Mouse (Mus musculus): ENCODE measurements around the gene Pip4k2a. TPM values are rescaled to one million over a fixed set of nuclear protein-coding genes. Genes with fewer than 3 reads are reported as not detected.

Gene Pip4k2a
- total and polyA plus RNA-seq, 3 experiments, result 6.6 to 52.9 (median 20.8) TPM

GRCm38 (mm10) chr2:18958044-18958443 is 39.9 kb downstream of the Pip4k2a start:
- Histone ChIP-seq H3K9ac (ENCODE audit: insufficient read depth, low read depth) (peak overlapping the region; percentile 29), H3K27ac (ENCODE audit: insufficient read depth, low read depth) (peak overlapping the region; percentile 51), H3K27me3 (replicated peaks) (no peaks in the 10 kb centered on the region), H3K4me3 (replicated peaks in 1 of 3; ENCODE audit: low read depth in 2 of 3, low read length in 2 of 3, poor library complexity in 1 of 3) (peak overlapping the region; percentile 2 to 40 (median 25)), H3K9me3 (replicated peaks; ENCODE audit: low read length) (no peaks in the 10 kb centered on the region), H3K4me1 (ENCODE audit: control insufficient read depth in 1 of 2, insufficient read depth in 2 of 2) (peaks cover 19 to 95% of the 10 kb centered on the region in 2 experiments), H3K4me2 (ENCODE audit: insufficient read depth, low read depth, poor library complexity, severe bottlenecking) (peak overlapping the region; percentile 57), H3K79me2 (replicated peaks; ENCODE audit: control insufficient read depth, extremely low read depth, insufficient read depth, poor library complexity, severe bottlenecking) (no peaks in the 10 kb centered on the region), H3K36me3 (replicated peaks in 1 of 2; ENCODE audit: control insufficient read depth in 1 of 2, insufficient read depth in 1 of 2, low read length in 1 of 2) (peaks cover 0 to 9% of the 10 kb centered on the region in 2 experiments)
- TF ChIP-seq SIN3A (IDR thresholded peaks at IDR 0.05; ENCODE audit: low read length) (peak; percentile 49; the same call in 1 of the 2 replicates), MAFK (IDR thresholded peaks at IDR 0.05; ENCODE audit: insufficient replicate concordance, low read length) (no peak), TCF12 (IDR thresholded peaks at IDR 0.05; ENCODE audit: low read depth, low read length) (0 out of 2 replicates have a peak, but pooled peaks have one; percentile 7), MXI1 (IDR thresholded peaks at IDR 0.05; ENCODE audit: low read depth, low read length) (peak; percentile 42)
- in situ Hi-C loops (cut with MboI; ENCODE audit: low pct_ligation_motif_present, low pct_unique_long_range_greater_than_20kb, low sequenced_read_pairs), result no loop called here
- dilution Hi-C loops (cut with MboI; ENCODE audit: extremely low pct_ligation_motif_present, extremely low pct_unique_long_range_greater_than_20kb, low sequenced_read_pairs), result no loop called here
- peak; percentile 35 for DNase-seq (ENCODE audit: extremely low read depth)

- dilution Hi-C loops (cut with MboI; ENCODE audit: extremely low pct_ligation_motif_present, extremely low pct_unique_long_range_greater_than_20kb, low sequenced_read_pairs), result no loop called here
- H3K4me1 ChIP-seq (ENCODE audit: control insufficient read depth in 1 of 2, insufficient read depth in 2 of 2), result peaks cover 22 to 97% of the 10 kb centered on the region in 2 experiments
Observed at GRCm38 (mm10) chr2:18957459-18957858, 40.5 kb downstream of the Pip4k2a start.

DNA sequence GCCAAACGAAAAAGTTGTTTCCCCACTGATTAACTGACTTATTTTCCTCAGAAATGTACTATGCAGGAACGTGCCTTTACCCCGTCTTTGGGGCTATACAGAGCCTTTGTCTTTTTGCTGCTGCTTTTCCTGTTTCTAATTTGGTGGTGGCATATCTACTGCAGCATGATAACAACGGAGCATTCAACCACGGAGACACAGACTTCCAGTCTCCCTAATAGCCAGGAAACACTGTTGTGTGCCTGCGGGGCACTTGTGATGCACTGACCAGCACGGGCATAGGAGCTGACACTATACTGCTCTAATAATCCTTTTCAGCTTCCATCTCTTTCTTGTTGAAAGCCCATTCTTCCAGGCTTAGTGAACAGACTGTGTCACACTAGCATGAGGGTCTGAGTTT is 41.0 kb downstream of the Pip4k2a start:
- no peak for TF ChIP-seq NRF1 (IDR thresholded peaks at IDR 0.05; ENCODE audit: low read depth, low read length)
- TF ChIP-seq MAZ (IDR thresholded peaks at IDR 0.05; ENCODE audit: low read depth, low read length), result no peak
- no peak for TF ChIP-seq SMC3 (IDR thresholded peaks at IDR 0.05; ENCODE audit: low read depth, low read length)
- no peak for TF ChIP-seq RCOR1 (conservative IDR thresholded peaks at IDR 0.05; ENCODE audit: low read depth, low read length)
- TF ChIP-seq BHLHE40 (IDR thresholded peaks at IDR 0.05; ENCODE audit: low read depth, low read length), result no peak
- no peak for TF ChIP-seq USF1 (IDR thresholded peaks at IDR 0.05; ENCODE audit: low read depth, low read length)
- no peak for TF ChIP-seq ELF1 (IDR thresholded peaks at IDR 0.05; ENCODE audit: low read depth, low read length)
- TF ChIP-seq IRF4 (IDR thresholded peaks at IDR 0.05; ENCODE audit: low read depth, low read length), result no peak
- TF ChIP-seq MXI1 (IDR thresholded peaks at IDR 0.05; ENCODE audit: low read depth, low read length), result no peak
- TF ChIP-seq ZKSCAN1 (IDR thresholded peaks at IDR 0.05; ENCODE audit: borderline replicate concordance, low read depth, low read length), result no peak
- no peak for TF ChIP-seq GABPA (IDR thresholded peaks at IDR 0.05; ENCODE audit: insufficient replicate concordance, low read depth, low read length)
- no peak for TF ChIP-seq ZC3H11A (IDR thresholded peaks at IDR 0.05; ENCODE audit: low read depth, low read length)
- no peak for TF ChIP-seq PAX5 (IDR thresholded peaks at IDR 0.05; ENCODE audit: low read length)
- TF ChIP-seq CHD2 (IDR thresholded peaks at IDR 0.05; ENCODE audit: low read length), result no peak
- no peak for TF ChIP-seq POLR2AphosphoS2 (IDR thresholded peaks at IDR 0.05; ENCODE audit: low read depth, low read length)
- no peak for TF ChIP-seq KAT2A (IDR thresholded peaks at IDR 0.05; ENCODE audit: insufficient replicate concordance, low read length)
- TF ChIP-seq MEF2A (IDR thresholded peaks at IDR 0.05; ENCODE audit: borderline replicate concordance, low read depth, low read length), result no peak
- no peak for TF ChIP-seq CHD1 (IDR thresholded peaks at IDR 0.05; ENCODE audit: low read depth, low read length)
- dilution Hi-C loops (cut with MboI; ENCODE audit: extremely low pct_ligation_motif_present, extremely low pct_unique_long_range_greater_than_20kb, low sequenced_read_pairs), result no loop called here
- Histone ChIP-seq H3K4me3 (replicated peaks in 1 of 3; ENCODE audit: low read depth in 2 of 3, low read length in 2 of 3, poor library complexity in 1 of 3) (no peak overlapping the region), H3K79me2 (replicated peaks; ENCODE audit: control insufficient read depth, extremely low read depth, insufficient read depth, poor library complexity, severe bottlenecking) (no peaks in the 10 kb centered on the region), H3K27ac (ENCODE audit: insufficient read depth, low read depth) (no peak overlapping the region; the same call in 1 of the 2 replicates), H3K36me3 (replicated peaks in 1 of 2; ENCODE audit: control insufficient read depth in 1 of 2, insufficient read depth in 1 of 2, low read length in 1 of 2) (peaks cover 0 to 3% of the 10 kb centered on the region in 2 experiments), H3K4me1 (ENCODE audit: control insufficient read depth in 1 of 2, insufficient read depth in 2 of 2) (peaks cover 22 to 98% of the 10 kb centered on the region in 2 experiments), H3K4me2 (ENCODE audit: insufficient read depth, low read depth, poor library complexity, severe bottlenecking) (no peak overlapping the region), H3K27me3 (replicated peaks) (no peaks in the 10 kb centered on the region), H3K9me3 (replicated peaks; ENCODE audit: low read length) (no peaks in the 10 kb centered on the region), H3K9ac (ENCODE audit: insufficient read depth, low read depth) (0 out of 2 replicates have a peak overlapping the region, but pooled peaks have one; percentile 29)
- in situ Hi-C loops (cut with MboI; ENCODE audit: low pct_ligation_motif_present, low pct_unique_long_range_greater_than_20kb, low sequenced_read_pairs), result no loop called here
- DNase-seq (ENCODE audit: extremely low read depth), result no peak

More at GRCm38 (mm10) chr2:18957459-18957858, 40.5 kb downstream of the Pip4k2a start:
- peak overlapping the region; percentile 29; the same call in 1 of the 2 replicates for H3K9ac ChIP-seq (ENCODE audit: insufficient read depth, low read depth)
- TF ChIP-seq ETS1 (conservative IDR thresholded peaks at IDR 0.05; ENCODE audit: low read depth, low read length), result peak; percentile 30; the same call in 1 of the 2 replicates
- peak; percentile 50 for TF ChIP-seq BHLHE40 (IDR thresholded peaks at IDR 0.05; ENCODE audit: low read depth, low read length)
- no peak for TF ChIP-seq JUND (conservative IDR thresholded peaks at IDR 0.05; ENCODE audit: low read depth, low read length)
- no peak for TF ChIP-seq MAZ (IDR thresholded peaks at IDR 0.05; ENCODE audit: low read depth, low read length)
- TF ChIP-seq GABPA (IDR thresholded peaks at IDR 0.05; ENCODE audit: insufficient replicate concordance, low read depth, low read length), result no peak
- TF ChIP-seq MXI1 (IDR thresholded peaks at IDR 0.05; ENCODE audit: low read depth, low read length), result 0 out of 2 replicates have a peak, but pooled peaks have one; percentile 4
- no peaks in the 10 kb centered on the region for H3K27me3 ChIP-seq (replicated peaks)
- peaks cover 0 to 5% of the 10 kb centered on the region in 2 experiments for H3K36me3 ChIP-seq (replicated peaks in 1 of 2; ENCODE audit: control insufficient read depth in 1 of 2, insufficient read depth in 1 of 2, low read length in 1 of 2)
- peak; percentile 45 for DNase-seq (ENCODE audit: extremely low read depth)
- no peaks in the 10 kb centered on the region for H3K9me3 ChIP-seq (replicated peaks; ENCODE audit: low read length)
- H3K4me2 ChIP-seq (ENCODE audit: insufficient read depth, low read depth, poor library complexity, severe bottlenecking), result peak overlapping the region; percentile 57; the same call in 1 of the 2 replicates
- H3K27ac ChIP-seq (ENCODE audit: insufficient read depth, low read depth), result no peak overlapping the region; the same call in 1 of the 2 replicates
- in situ Hi-C loops (cut with MboI; ENCODE audit: low pct_ligation_motif_present, low pct_unique_long_range_greater_than_20kb, low sequenced_read_pairs), result no loop called here
- H3K4me3 ChIP-seq (replicated peaks in 1 of 3; ENCODE audit: low read depth in 2 of 3, low read length in 2 of 3, poor library complexity in 1 of 3), result no peak overlapping the region
- H3K79me2 ChIP-seq (replicated peaks; ENCODE audit: control insufficient read depth, extremely low read depth, insufficient read depth, poor library complexity, severe bottlenecking), result no peaks in the 10 kb centered on the region

All from CH12.LX (cell line).